Mouse (Mus musculus) monocyte, adult 5-6 weeks (primary cell): ENCODE results near the gene Atad1. TPM values are rescaled to one million over a fixed set of nuclear protein-coding genes. Genes with fewer than 3 reads are reported as not detected.

Experiments used
- ATAC-seq: fragments of 153-309, 156-312 bp; replicated peaks from 2 replicates; pipeline ENCODE4 v1.8.0; 2017; ENCODE audit warnings: mild to moderate bottlenecking; ENCODE audit not compliant: low TSS enrichment, insufficient number of reproducible peaks, severe bottlenecking, poor library complexity, low FRiP score
- total RNA-seq: library from RNA; stranded (forward); fragments of 200-1000, 200-491, 200-594 nt; gene quantifications from 3 replicates; pipeline ENCODE4 v1.2.3, GENCODE M21; 2017

Gene Atad1
- total RNA-seq, 1 experiment from 2014 or later = 49.5 TPM

- ATAC-seq = no peak
Observed at GRCm38 (mm10) chr19:32638276-32638903, 101.2 kb downstream of the Atad1 start.

- peak; percentile 85 for ATAC-seq
Observed at GRCm38 (mm10) chr19:32637357-32638275, 102.0 kb downstream of the Atad1 start.

- ATAC-seq = no peak
Observed at GRCm38 (mm10) chr19:32634916-32635315, 104.7 kb downstream of the Atad1 start.

- no peak for ATAC-seq
Observed at GRCm38 (mm10) chr19:32628572-32629132, 110.9 kb downstream of the Atad1 start.

- no peak for ATAC-seq
Observed at GRCm38 (mm10) chr19:32627631-32628030, 112.0 kb downstream of the Atad1 start.

GRCm38 (mm10) chr19:32626768-32627331, 112.7 kb downstream of the Atad1 start:
- ATAC-seq = no peak

GRCm38 (mm10) chr19:32622142-32622541, 117.4 kb downstream of the Atad1 start:
- ATAC-seq = no peak

Other genes starting within 250 kb of the Atad1 start
- 0.58 to 2.8 TPM (median 1.4 TPM) in 3 replicates for gene Papss2, start 144.0 kb downstream of the Atad1 start, total RNA-seq
- gene Pten, start 17.7 kb upstream of the Atad1 start, total RNA-seq = 179 to 197 TPM (median 196 TPM) in 3 replicates